Mouse (Mus musculus) MEL (cell line): Measurements from ENCODE around the gene 2610318N02Rik. TPM values are rescaled to one million over a fixed set of nuclear protein-coding genes. Genes with fewer than 3 reads are reported as not detected.
"Not testable (repeated sequence)": the region's sequence is repeated elsewhere in the genome, so short reads cannot be mapped to it uniquely, and the experiment has no call there.

ENCODE experiments used
- DNase-seq: peaks from one replicate; pipeline ENCODE4 v3.0.0; 2011; ENCODE audit warnings: low read depth, low spot score
- H3K27ac ChIP-seq: 2 replicates; pipeline ENCODE4 v1.5.1; 2012; ENCODE audit warnings: low read depth, mild to moderate bottlenecking, control low read depth, low read length, moderate library complexity; ENCODE audit not compliant: control insufficient read depth
- H3K27me3 ChIP-seq, 2 experiments: fragments of 150-350 bp in 1 of 2; sonication (generic) in 1 of 2; 2 replicates each; pipeline ENCODE4 v1.6.1; 2012; ENCODE audit warnings: low read length in 2 of 2, mild to moderate bottlenecking in 2 of 2, improper control_type of control experiment in 1 of 2, moderate library complexity in 1 of 2; ENCODE audit not compliant: insufficient read depth in 2 of 2, control insufficient read depth in 1 of 2
- H3K36me3 ChIP-seq, 2 experiments: 2 replicates each; pipeline ENCODE4 v1.6.1; 2012 to 2014; ENCODE audit warnings: low read length in 2 of 2, improper control_type of control experiment in 1 of 2, inconsistent platforms in 1 of 2, mild to moderate bottlenecking in 1 of 2; ENCODE audit not compliant: insufficient read depth in 2 of 2, control insufficient read depth in 1 of 2
- H3K4me1 ChIP-seq, 2 experiments: fragments of 150-350 bp in 1 of 2; sonication (generic) in 1 of 2; 2 replicates each; pipeline ENCODE4 v1.6.1; 2012; ENCODE audit warnings: low read length in 2 of 2, improper control_type of control experiment in 1 of 2, mild to moderate bottlenecking in 1 of 2; ENCODE audit not compliant: insufficient read depth in 2 of 2, control insufficient read depth in 1 of 2
- H3K4me3 ChIP-seq, 2 experiments: fragments of 150-350 bp in 1 of 2; sonication (generic) in 1 of 2; 2 replicates each; pipeline ENCODE4 v1.5.1; 2012; ENCODE audit warnings: low read depth in 2 of 2, low read length in 2 of 2, mild to moderate bottlenecking in 2 of 2, moderate library complexity in 2 of 2, control low read depth in 1 of 2, improper control_type of control experiment in 1 of 2; ENCODE audit not compliant: control insufficient read depth in 1 of 2, insufficient read depth in 1 of 2
- H3K79me2 ChIP-seq: 2 replicates; pipeline ENCODE4 v1.6.1; 2012; ENCODE audit warnings: mild to moderate bottlenecking, low read length, moderate library complexity; ENCODE audit not compliant: control insufficient read depth, poor library complexity, insufficient read depth
- H3K9ac ChIP-seq: 2 replicates; pipeline ENCODE4 v1.6.1; 2012; ENCODE audit warnings: low read depth, mild to moderate bottlenecking, control low read depth, low read length, moderate library complexity; ENCODE audit not compliant: control insufficient read depth, poor library complexity, severe bottlenecking
- H3K9me3 ChIP-seq: fragments of 150-350 bp; sonication (generic); replicated peaks from 2 replicates; pipeline ENCODE4 v1.6.1; 2012; ENCODE audit warnings: mild to moderate bottlenecking, low read length, improper control_type of control experiment, moderate library complexity; ENCODE audit not compliant: insufficient read depth
- BHLHE40 ChIP-seq: IDR thresholded peaks from 2 replicates; pipeline ENCODE4 v1.6.1; 2012; ENCODE audit warnings: low read depth, mild to moderate bottlenecking, inconsistent platforms, low read length, improper control_type of control experiment, borderline replicate concordance
- CHD2 ChIP-seq: IDR thresholded peaks from 2 replicates; pipeline ENCODE4 v1.6.1; 2011; ENCODE audit warnings: low read length, improper control_type of control experiment
- E2F4 ChIP-seq: IDR thresholded peaks from 2 replicates; pipeline ENCODE4 v1.6.1; 2011; ENCODE audit warnings: low read depth, low read length, improper control_type of control experiment, borderline replicate concordance
- ELF1 ChIP-seq: IDR thresholded peaks from 2 replicates; pipeline ENCODE4 v1.6.1; 2014; ENCODE audit warnings: low read depth, mild to moderate bottlenecking, inconsistent platforms, low read length, improper control_type of control experiment, moderate library complexity
- EP300 ChIP-seq, 2 experiments: IDR thresholded peaks; 2 replicates each; pipeline ENCODE4 v1.6.1; 2011; ENCODE audit warnings: improper control_type of control experiment in 2 of 2, low read length in 2 of 2, low read depth in 1 of 2, mild to moderate bottlenecking in 1 of 2
- ETS1 ChIP-seq: IDR thresholded peaks from 2 replicates; pipeline ENCODE4 v1.6.1; 2012; ENCODE audit warnings: low read depth, mild to moderate bottlenecking, inconsistent platforms, low read length, improper control_type of control experiment, moderate library complexity
- GATA1 ChIP-seq: IDR thresholded peaks from 2 replicates; pipeline ENCODE4 v1.6.1; 2011; ENCODE audit warnings: low read depth, low read length, improper control_type of control experiment
- KAT2A ChIP-seq: conservative IDR thresholded peaks from 2 replicates; pipeline ENCODE4 v1.6.1; 2012; ENCODE audit warnings: low read depth, low read length, improper control_type of control experiment, inconsistent platforms
- MAX ChIP-seq: IDR thresholded peaks from 2 replicates; pipeline ENCODE4 v1.6.1; 2011; ENCODE audit warnings: low read length, improper control_type of control experiment
- MEF2A ChIP-seq: IDR thresholded peaks from 2 replicates; pipeline ENCODE4 v1.6.1; 2014; ENCODE audit warnings: low read depth, mild to moderate bottlenecking, inconsistent platforms, low read length, improper control_type of control experiment; ENCODE audit not compliant: poor library complexity, insufficient replicate concordance, severe bottlenecking; ENCODE audit errors: extremely low read depth
- MYC ChIP-seq: IDR thresholded peaks from 2 replicates; pipeline ENCODE4 v1.6.1; 2011; ENCODE audit warnings: low read depth, mild to moderate bottlenecking, low read length, improper control_type of control experiment, moderate library complexity
- NELFE ChIP-seq: IDR thresholded peaks from 2 replicates; pipeline ENCODE4 v1.6.1; 2011; ENCODE audit warnings: low read depth, low read length, improper control_type of control experiment
- NRF1 ChIP-seq: IDR thresholded peaks from 2 replicates; pipeline ENCODE4 v1.6.1; 2014; ENCODE audit warnings: low read depth, mild to moderate bottlenecking, inconsistent platforms, low read length, improper control_type of control experiment, moderate library complexity; ENCODE audit not compliant: poor library complexity, insufficient read depth, severe bottlenecking
- POLR2AphosphoS2 ChIP-seq: IDR thresholded peaks from 2 replicates; pipeline ENCODE4 v1.6.1; 2011; ENCODE audit warnings: low read length, improper control_type of control experiment
- POLR2AphosphoS5 ChIP-seq: IDR thresholded peaks from 2 replicates; pipeline ENCODE4 v1.6.1; 2012; ENCODE audit warnings: low read depth, borderline replicate concordance, mild to moderate bottlenecking, inconsistent platforms, low read length, moderate library complexity, mixed read lengths
- RAD21 ChIP-seq: IDR thresholded peaks from 2 replicates; pipeline ENCODE4 v1.6.1; 2011; ENCODE audit warnings: mild to moderate bottlenecking, low read depth, low read length, improper control_type of control experiment
- RCOR1 ChIP-seq: IDR thresholded peaks from 2 replicates; pipeline ENCODE4 v1.6.1; 2012; ENCODE audit warnings: low read depth, mild to moderate bottlenecking, inconsistent platforms, low read length, improper control_type of control experiment
- SMC3 ChIP-seq: IDR thresholded peaks from 2 replicates; pipeline ENCODE4 v1.6.1; 2011; ENCODE audit warnings: low read depth, low read length, improper control_type of control experiment
- TBP ChIP-seq: IDR thresholded peaks from 2 replicates; pipeline ENCODE4 v1.8.0; 2011; ENCODE audit warnings: low read depth, low read length, improper control_type of control experiment
- TCF12 ChIP-seq: IDR thresholded peaks from 2 replicates; pipeline ENCODE4 v1.6.1; 2014; ENCODE audit warnings: low read depth, mild to moderate bottlenecking, inconsistent platforms, low read length, improper control_type of control experiment, moderate library complexity
- USF1 ChIP-seq: IDR thresholded peaks from 2 replicates; pipeline ENCODE4 v1.6.1; 2014; ENCODE audit warnings: low read depth, mild to moderate bottlenecking, inconsistent platforms, low read length, improper control_type of control experiment, moderate library complexity
- USF2 ChIP-seq, 2 experiments: IDR thresholded peaks; 2 replicates each; pipeline ENCODE4 v1.6.1; 2011 to 2012; ENCODE audit warnings: improper control_type of control experiment in 2 of 2, low read length in 2 of 2, borderline replicate concordance in 1 of 2, inconsistent platforms in 1 of 2, low read depth in 1 of 2, mild to moderate bottlenecking in 1 of 2; ENCODE audit not compliant: insufficient read depth in 1 of 2
- polyA plus RNA-seq, 2 experiments: library from polyadenylated mRNA; stranded (reverse) in 1 of 2; unstranded in 1 of 2; fragments of >175 nt in 1 of 2; fragments of >200 nt in 1 of 2; gene quantifications; 2 replicates each; pipeline versions ENCODE4 v1.2.1 to v1.2.4; 2012; ENCODE audit warnings: low replicate concordance in 2 of 2, low read depth in 1 of 2; ENCODE audit not compliant: insufficient read length in 2 of 2, insufficient read depth in 1 of 2, missing spikeins in 1 of 2
- total RNA-seq: library from RNA; depleted of rRNA; stranded (reverse); fragments of 300-350 nt; gene quantifications from 2 replicates; pipeline ENCODE4 v1.2.3, GENCODE M21; 2012

2610318N02Rik gene
- total and polyA plus RNA-seq, 3 experiments = 23.8 to 80.6 TPM; not detected in 1

DNA sequence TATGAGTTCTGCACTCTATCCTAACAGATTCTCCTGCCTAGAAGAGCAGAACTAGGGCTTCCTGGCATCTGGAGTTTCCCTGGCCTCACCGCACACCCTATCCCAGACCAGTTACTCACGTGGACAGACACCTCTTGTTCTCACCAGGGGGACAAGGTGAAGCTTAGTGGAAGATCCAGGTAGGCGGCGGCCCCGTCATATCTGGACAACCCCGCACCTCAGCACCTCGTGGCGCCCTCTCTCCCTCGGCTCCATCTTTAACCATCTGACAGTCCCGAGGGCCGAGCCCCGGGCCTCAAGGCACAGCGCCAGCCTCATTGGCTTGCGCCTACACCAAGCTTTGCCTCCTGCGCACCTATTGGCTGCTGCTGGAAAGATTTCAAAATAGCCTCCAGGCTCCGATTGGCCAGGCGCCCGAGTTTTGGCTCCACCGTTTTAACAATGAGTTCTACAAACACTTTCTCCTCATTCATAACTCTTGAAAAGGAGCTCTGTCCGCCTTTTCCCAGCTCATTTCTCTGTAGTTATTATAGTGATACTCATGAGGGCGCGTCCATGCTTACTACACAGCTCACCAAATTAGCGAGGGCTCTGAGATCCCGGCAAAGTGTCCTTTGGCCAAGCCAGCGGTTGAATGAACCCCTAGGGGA lies at the start of gene 2610318N02Rik (continued):
- no peak for TF ChIP-seq ETS1
- TF ChIP-seq BHLHE40 = peak; percentile 41; the same call in 1 of the 2 replicates
- TF ChIP-seq RCOR1 = no peak

DNA sequence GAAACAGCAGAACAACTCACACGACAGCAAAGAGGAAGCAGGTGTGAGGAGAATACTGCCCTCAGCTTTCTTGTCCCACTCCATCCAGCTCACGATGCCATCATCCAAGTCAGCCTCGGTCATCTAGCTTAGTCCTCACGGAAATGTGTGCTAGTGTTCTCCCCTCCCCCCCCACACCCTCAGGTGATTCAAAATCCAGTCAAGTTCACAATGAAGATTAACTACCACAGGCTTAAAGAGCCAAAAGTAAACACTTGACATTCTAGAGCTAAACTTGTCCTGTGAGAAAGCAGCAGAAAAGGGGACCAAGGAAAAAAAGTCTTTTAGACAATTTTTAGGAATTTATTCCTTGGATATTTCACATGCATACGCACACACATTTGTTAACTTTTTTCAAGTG lies 43.1 kb upstream of the 2610318N02Rik start:
- Histone ChIP-seq H3K36me3 (peaks cover 0 to 41% of the 10 kb centered on the region in 2 experiments; a peak in 2 of 4 replicates), H3K4me3 (no peak overlapping the region)
- TF ChIP-seq POLR2AphosphoS5 (no peak), SMC3 (no peak), MYC (no peak), TCF12 (no peak), EP300 (IDR thresholded peaks at IDR 0.05; ENCODE audit: low read depth in 1 of 2, low read length in 2 of 2) (no peak), TBP (no peak), GATA1 (no peak), RCOR1 (no peak), NRF1 (no peak), KAT2A (no peak), E2F4 (no peak), USF1 (no peak), USF2 (IDR thresholded peaks at IDR 0.05; ENCODE audit: borderline replicate concordance in 1 of 2, insufficient read depth in 1 of 2, low read depth in 1 of 2, low read length in 2 of 2) (no peak)

DNA sequence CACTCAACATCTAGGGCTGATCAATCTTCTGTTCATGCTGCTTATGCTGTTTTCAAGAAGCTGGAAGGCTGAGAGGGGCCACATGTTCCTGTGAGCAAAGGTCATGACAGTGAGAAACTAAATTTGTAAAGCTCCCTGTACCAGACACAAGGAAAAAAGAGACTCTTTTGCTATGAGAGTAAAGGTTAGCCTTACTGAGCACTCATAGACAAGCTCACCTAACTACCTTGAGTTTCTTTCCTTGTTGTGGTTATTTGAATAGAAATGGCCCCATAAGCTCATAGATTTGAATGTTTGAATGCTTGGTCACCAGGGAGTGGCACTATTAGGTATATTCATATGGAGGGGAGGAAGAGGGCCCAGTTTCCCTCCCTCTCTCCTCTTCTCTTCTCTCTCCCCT lies 42.2 kb upstream of the 2610318N02Rik start:
- peaks cover 7% of the 10 kb centered on the region for H3K79me2 ChIP-seq
- no peaks in the 10 kb centered on the region for H3K9me3 ChIP-seq
- TF ChIP-seq CHD2 = no peak
- no peak for TF ChIP-seq MAX
- TF ChIP-seq NELFE = no peak
- no peak for TF ChIP-seq RCOR1
- TF ChIP-seq MEF2A = no peak
- no peak for TF ChIP-seq POLR2AphosphoS2
- no peak for TF ChIP-seq RAD21
- no peak for TF ChIP-seq TBP
- TF ChIP-seq ELF1 = no peak
- H3K27ac ChIP-seq = no peak overlapping the region
- H3K27me3 ChIP-seq = no peaks in the 10 kb centered on the region
- H3K36me3 ChIP-seq = peaks cover 0 to 39% of the 10 kb centered on the region in 2 experiments; a peak in 2 of 4 replicates
- no peak for DNase-seq
- no peak overlapping the region for H3K4me3 ChIP-seq
- no peak overlapping the region for H3K9ac ChIP-seq
- no peaks in the 10 kb centered on the region for H3K4me1 ChIP-seq

More for the DNA sequence above, 43.1 kb upstream of the 2610318N02Rik start:
- Histone ChIP-seq H3K9me3 (no peaks in the 10 kb centered on the region), H3K79me2 (peaks cover 7% of the 10 kb centered on the region), H3K27me3 (no peaks in the 10 kb centered on the region), H3K4me1 (no peaks in the 10 kb centered on the region), H3K27ac (no peak overlapping the region), H3K9ac (no peak overlapping the region)
- DNase-seq = no peak

DNA sequence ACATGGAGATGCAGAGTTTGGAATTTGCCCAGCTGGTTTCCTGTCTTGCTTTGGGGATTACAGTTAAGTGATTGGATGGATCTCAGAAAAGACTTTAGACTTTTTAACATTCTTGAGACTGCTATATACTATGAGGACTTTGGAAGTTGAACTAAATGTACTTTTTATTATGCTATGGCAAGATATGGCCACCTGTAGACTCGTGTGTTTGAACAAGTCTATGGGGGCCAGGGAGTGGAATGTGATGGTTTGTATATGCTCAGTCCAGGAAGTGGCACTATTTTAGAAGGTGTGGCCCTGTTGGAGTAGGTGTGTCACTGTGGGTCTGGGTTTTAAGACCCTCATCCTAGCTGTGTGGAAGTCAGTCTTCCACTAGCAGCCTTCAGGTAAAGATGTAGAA lies 40.5 kb upstream of the 2610318N02Rik start:
- not testable (repeated sequence) for H3K9me3 ChIP-seq, H3K27ac ChIP-seq, DNase-seq, H3K4me3 ChIP-seq, H3K27me3 ChIP-seq, H3K79me2 ChIP-seq, H3K4me1 ChIP-seq, H3K9ac ChIP-seq
- H3K36me3 ChIP-seq = peaks cover 0 to 44% of the 10 kb centered on the region in 2 experiments; a peak in 2 of 4 replicates
